Mouse (Mus musculus) midbrain, embryonic 11.5 days (tissue): ENCODE data around the gene Hyal2. TPM values are rescaled to one million over a fixed set of nuclear protein-coding genes. Genes with fewer than 3 reads are reported as not detected.

ENCODE experiments used
- ATAC-seq: fragments of 200-750 bp; cut with Nextera tagmentation; 2 replicates; pipeline ENCODE4 v1.8.0; 2017; ENCODE audit warnings: moderate TSS enrichment, moderate library complexity; ENCODE audit not compliant: low FRiP score
- DNase-seq: peaks from one replicate; pipeline ENCODE4 v3.0.0; 2015; ENCODE audit warnings: low spot score; ENCODE audit errors: missing footprints
- H3K27ac ChIP-seq: fragments of 300-500 bp; sonication (generic); 2 replicates; pipeline ENCODE4 v1.5.1; 2014; ENCODE audit warnings: low read depth, low read length
- H3K27me3 ChIP-seq: fragments of 300-500 bp; sonication (generic); 2 replicates; pipeline ENCODE4 v1.6.1; 2014; ENCODE audit warnings: mild to moderate bottlenecking, low read length, moderate library complexity, mixed read lengths; ENCODE audit not compliant: control insufficient read depth, insufficient read depth
- H3K36me3 ChIP-seq: fragments of 300-500 bp; sonication (generic); 2 replicates; pipeline ENCODE4 v1.6.1; 2014; ENCODE audit warnings: mild to moderate bottlenecking, low read length, moderate library complexity, mixed read lengths; ENCODE audit not compliant: control insufficient read depth, insufficient read depth
- H3K4me1 ChIP-seq: fragments of 300-500 bp; sonication (generic); 2 replicates; pipeline ENCODE4 v1.6.1; 2014; ENCODE audit warnings: low read length; ENCODE audit not compliant: control insufficient read depth, insufficient read depth
- H3K4me2 ChIP-seq: fragments of 300-500 bp; sonication (generic); 2 replicates; pipeline ENCODE4 v1.6.1; 2014; ENCODE audit warnings: mild to moderate bottlenecking, moderate library complexity
- H3K4me3 ChIP-seq: fragments of 300-500 bp; sonication (generic); 2 replicates; pipeline ENCODE4 v1.5.1; 2014; ENCODE audit warnings: low read depth, low read length
- H3K9ac ChIP-seq: fragments of 300-500 bp; sonication (generic); 2 replicates; pipeline ENCODE4 v1.6.1; 2014; ENCODE audit warnings: low read length
- H3K9me3 ChIP-seq: fragments of 300-500 bp; sonication (generic); 2 replicates; pipeline ENCODE4 v1.6.1; 2016; ENCODE audit warnings: low read length; ENCODE audit not compliant: control insufficient read depth
- WGBS: fragments of 180-500 bp; shearing (Covaris S2); extraction: QIAGEN DNeasy Blood & Tissue Kit; methylation state at CpG from one replicate; pipeline ENCODE4 v1.1.7; 2014; 5-methylcytosine and 5-hydroxymethylcytosine counted together
- polyA plus RNA-seq: library from polyadenylated mRNA; unstranded; fragments of >200 nt; fragmentation: Nextera tagmentation; extraction: Ambion mirVana; gene quantifications from 2 replicates; pipeline ENCODE4 v1.2.1, GENCODE M21; 2014

The Hyal2 gene
- polyA plus RNA-seq, 1 experiment from 2014 or later, result 132 TPM

DNA sequence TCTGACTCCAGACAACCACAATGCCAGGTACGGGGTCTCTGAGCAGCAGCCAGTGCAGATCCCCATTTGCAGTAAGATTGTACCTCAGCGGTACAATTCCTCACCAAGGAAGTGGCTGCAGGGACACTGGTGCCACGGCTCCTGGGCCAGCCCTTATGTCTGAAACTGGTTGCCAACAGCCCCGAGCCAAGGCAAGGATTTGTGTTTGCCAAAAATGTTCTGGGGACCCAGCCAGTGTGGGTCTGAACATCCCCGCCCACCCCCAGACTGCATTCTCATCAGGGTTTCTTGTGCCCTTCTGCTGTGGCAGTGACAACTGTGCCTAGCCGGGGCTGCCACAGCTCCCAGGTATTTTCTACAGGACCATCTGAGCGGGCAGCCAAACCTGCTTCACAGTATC, 29.5 kb upstream of the Hyal2 start:
- 97% methylated on average over 7 of the region's 7 CpGs for WGBS
- Histone ChIP-seq H3K9ac (no peak overlapping the region), H3K27me3 (no peaks in the 10 kb centered on the region), H3K9me3 (no peaks in the 10 kb centered on the region), H3K4me2 (no peak overlapping the region), H3K36me3 (peaks cover 5% of the 10 kb centered on the region; the same call in 1 of the 2 replicates), H3K27ac (no peak overlapping the region), H3K4me1 (peaks cover 34% of the 10 kb centered on the region), H3K4me3 (no peak overlapping the region)
- DNase-seq, result no peak
- no peak for ATAC-seq

- H3K4me3 ChIP-seq, result no peak overlapping the region
- H3K9ac ChIP-seq, result no peak overlapping the region
- H3K4me1 ChIP-seq, result peaks cover 34% of the 10 kb centered on the region
- no peak overlapping the region for H3K4me2 ChIP-seq
- H3K27me3 ChIP-seq, result no peaks in the 10 kb centered on the region
- WGBS, result 97% methylated on average over 3 of the region's 3 CpGs
- peaks cover 5% of the 10 kb centered on the region; the same call in 1 of the 2 replicates for H3K36me3 ChIP-seq
- ATAC-seq (no peak), DNase-seq (no peak)
- H3K9me3 ChIP-seq, result no peaks in the 10 kb centered on the region
- H3K27ac ChIP-seq, result no peak overlapping the region
Measured at GRCm38 (mm10) chr9:107538711-107539110, 29.0 kb upstream of the Hyal2 start.

- Histone ChIP-seq H3K4me1 (peaks cover 34% of the 10 kb centered on the region), H3K27ac (no peak overlapping the region), H3K4me2 (no peak overlapping the region), H3K36me3 (peaks cover 14% of the 10 kb centered on the region), H3K27me3 (no peaks in the 10 kb centered on the region), H3K4me3 (no peak overlapping the region), H3K9ac (no peak overlapping the region), H3K9me3 (no peaks in the 10 kb centered on the region)
- DNase-seq (no peak), ATAC-seq (no peak)
- WGBS, result 91% methylated on average over 8 of the region's 8 CpGs
Measured at GRCm38 (mm10) chr9:107539940-107540339, 27.8 kb upstream of the Hyal2 start.

- ATAC-seq (no peak), DNase-seq (no peak)
- Histone ChIP-seq H3K4me2 (no peak overlapping the region), H3K9ac (no peak overlapping the region), H3K36me3 (peaks cover 14% of the 10 kb centered on the region), H3K9me3 (no peaks in the 10 kb centered on the region), H3K4me3 (no peak overlapping the region), H3K27ac (no peak overlapping the region), H3K4me1 (peaks cover 29% of the 10 kb centered on the region), H3K27me3 (no peaks in the 10 kb centered on the region)
- 85% methylated on average over 4 of the region's 4 CpGs for WGBS
Measured at GRCm38 (mm10) chr9:107540420-107540819, 27.3 kb upstream of the Hyal2 start.

- DNase-seq (no peak), ATAC-seq (no peak)
- peak overlapping the region; percentile 65 for H3K4me2 ChIP-seq
- H3K36me3 ChIP-seq, result peaks cover 14% of the 10 kb centered on the region
- H3K9me3 ChIP-seq, result no peaks in the 10 kb centered on the region
- H3K27me3 ChIP-seq, result no peaks in the 10 kb centered on the region; the same call in 1 of the 2 replicates
- 41% methylated on average over 10 of the region's 10 CpGs for WGBS
- peaks cover 23% of the 10 kb centered on the region for H3K4me1 ChIP-seq
- peak overlapping the region; percentile 71; the same call in 1 of the 2 replicates for H3K4me3 ChIP-seq
- H3K27ac ChIP-seq, result no peak overlapping the region
- peak overlapping the region; percentile 72 for H3K9ac ChIP-seq
Measured at GRCm38 (mm10) chr9:107541005-107541404, 26.7 kb upstream of the Hyal2 start.

DNA sequence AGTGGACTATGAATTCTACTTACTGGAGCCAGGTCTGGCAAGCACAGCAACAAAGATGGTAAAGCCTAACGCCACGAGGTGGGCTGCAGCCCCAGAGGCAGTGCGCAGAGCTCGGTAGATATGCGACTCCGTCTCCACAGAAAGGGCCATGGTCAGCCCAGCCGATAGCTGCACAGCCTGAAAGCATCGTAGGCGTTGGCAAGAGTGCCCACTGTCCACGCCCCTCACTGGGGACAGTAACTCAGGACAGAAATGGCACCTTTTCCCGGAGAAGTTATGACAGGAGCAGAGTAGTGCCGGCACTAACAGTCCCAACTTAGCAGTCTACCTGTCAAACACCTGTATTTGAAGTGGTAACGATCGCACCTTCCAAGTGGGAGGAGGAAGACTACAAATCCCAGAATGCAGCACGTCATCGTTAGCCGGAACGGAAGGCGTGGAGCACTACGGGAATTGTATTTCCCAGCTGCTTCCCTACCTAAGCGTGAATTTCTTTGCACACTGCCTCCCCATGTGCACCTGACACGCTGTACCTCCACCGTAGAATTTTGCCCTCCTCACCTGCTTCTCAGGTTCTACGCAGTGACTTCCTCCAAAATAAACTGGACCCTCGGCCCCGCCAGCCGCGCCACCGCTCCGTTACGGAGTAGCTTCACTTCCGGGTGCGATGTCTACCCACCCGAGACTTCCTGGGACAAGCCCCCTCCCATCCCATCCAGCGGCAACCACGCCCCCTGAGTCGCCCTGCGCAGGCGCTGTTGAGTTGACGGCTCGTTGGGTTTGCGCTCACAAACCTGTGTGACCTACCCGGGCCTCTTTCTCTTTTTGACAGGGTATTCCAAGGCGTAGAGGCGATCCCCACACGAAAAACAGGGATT, 26.0 kb upstream of the Hyal2 start, which contains the start of the genes Cyb561d2 and Nprl2:
Gene Cyb561d2 (minus strand): TSS at position 720 of the 878 bp plus-strand sequence.
Gene Nprl2 (plus strand): TSS at position 753 of the 878 bp plus-strand sequence.
- Histone ChIP-seq H3K9ac (peak within 1 kb of the TSS; percentile 72), H3K4me1 (peaks cover 20% of the 10 kb centered on the region), H3K27ac (no peak within 1 kb of the TSS), H3K27me3 (no peaks in the 10 kb centered on the region; the same call in 1 of the 2 replicates), H3K9me3 (no peaks in the 10 kb centered on the region), H3K36me3 (peaks cover 14% of the 10 kb centered on the region), H3K4me2 (peak within 1 kb of the TSS; percentile 65), H3K4me3 (peak within 1 kb of the TSS; percentile 71)
- ATAC-seq (peak; percentile 89), DNase-seq (peak; percentile 99)
- under 1% methylated on average over 46 of the region's 46 CpGs for WGBS

DNA sequence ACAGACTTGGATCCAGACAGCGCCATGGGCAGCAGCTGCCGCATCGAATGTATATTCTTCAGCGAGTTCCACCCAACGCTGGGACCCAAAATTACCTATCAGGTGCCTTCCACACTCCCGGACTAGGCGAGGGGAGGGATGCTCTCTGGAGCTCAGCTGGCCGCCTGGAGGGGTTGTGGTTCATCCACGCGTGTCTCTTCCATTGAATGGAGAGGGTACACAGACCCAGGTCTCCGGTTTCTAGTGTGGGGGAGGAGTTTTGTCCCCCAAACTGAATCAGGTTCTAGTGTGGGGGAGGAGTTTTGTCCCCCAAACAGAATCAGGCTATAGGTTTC, 25.4 kb upstream of the Hyal2 start:
- peak overlapping the region; percentile 71 for H3K4me3 ChIP-seq
- no peak for DNase-seq
- peak overlapping the region; percentile 72 for H3K9ac ChIP-seq
- H3K4me2 ChIP-seq, result peak overlapping the region; percentile 65
- peak; percentile 8; the same call in 1 of the 2 replicates for ATAC-seq
- H3K9me3 ChIP-seq, result no peaks in the 10 kb centered on the region
- WGBS, result 1% methylated on average over 11 of the region's 11 CpGs
- H3K27me3 ChIP-seq, result no peaks in the 10 kb centered on the region; the same call in 1 of the 2 replicates
- peaks cover 21% of the 10 kb centered on the region for H3K4me1 ChIP-seq
- no peak overlapping the region for H3K27ac ChIP-seq
- peaks cover 14% of the 10 kb centered on the region for H3K36me3 ChIP-seq

- H3K4me3 ChIP-seq, result peak overlapping the region; percentile 71
- no peaks in the 10 kb centered on the region; the same call in 1 of the 2 replicates for H3K27me3 ChIP-seq
- H3K9me3 ChIP-seq, result no peaks in the 10 kb centered on the region
- peaks cover 25% of the 10 kb centered on the region for H3K4me1 ChIP-seq
- peak overlapping the region; percentile 72 for H3K9ac ChIP-seq
- peak overlapping the region; percentile 65 for H3K4me2 ChIP-seq
- 49% methylated on average over 8 of the region's 8 CpGs for WGBS
- ATAC-seq (no peak), DNase-seq (no peak)
- H3K27ac ChIP-seq, result no peak overlapping the region
- H3K36me3 ChIP-seq, result peaks cover 14% of the 10 kb centered on the region
Measured at GRCm38 (mm10) chr9:107542721-107543120, 25.0 kb upstream of the Hyal2 start.

DNA sequence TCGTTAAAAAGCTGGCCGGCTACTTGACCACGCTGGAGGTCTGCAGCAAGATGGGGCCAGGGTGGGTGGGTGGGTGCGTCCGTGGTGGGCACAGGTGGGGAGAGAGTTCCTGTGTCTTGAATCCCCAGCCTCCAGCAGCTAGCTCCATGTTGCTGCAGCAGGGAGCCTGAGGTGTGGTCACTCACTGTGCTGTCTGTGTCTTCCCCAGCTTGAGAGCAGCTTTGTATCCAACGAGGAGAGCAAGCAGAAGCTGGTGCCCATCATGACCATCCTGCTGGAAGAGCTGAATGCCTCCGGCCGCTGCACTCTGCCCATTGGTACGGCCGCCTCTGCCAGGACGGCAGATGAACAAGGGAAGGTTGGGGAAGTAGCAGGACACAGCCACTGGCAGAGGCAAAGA, 24.4 kb upstream of the Hyal2 start:
- Histone ChIP-seq H3K9me3 (no peaks in the 10 kb centered on the region), H3K9ac (no peak overlapping the region), H3K4me3 (no peak overlapping the region), H3K27ac (no peak overlapping the region), H3K27me3 (no peaks in the 10 kb centered on the region; the same call in none of the 2 replicates), H3K4me2 (no peak overlapping the region), H3K4me1 (peaks cover 25% of the 10 kb centered on the region), H3K36me3 (peaks cover 11% of the 10 kb centered on the region)
- no peak for ATAC-seq
- no peak for DNase-seq
- WGBS, result 88% methylated on average over 11 of the region's 11 CpGs
